Mouse (Mus musculus): ENCODE measurements around the gene Bud23.
"Not testable (repeated sequence)": the region's sequence is repeated elsewhere in the genome, so short reads cannot be mapped to it uniquely, and the experiment has no call there.

Bud23 gene

GRCm38 (mm10) chr5:135070448-135070847 lies 5.7 kb upstream of the Bud23 start:
- DNase-seq = no peak

GRCm38 (mm10) chr5:135066008-135066407 lies 1.2 kb upstream of the Bud23 start:
- no peak for DNase-seq

- no peak for DNase-seq
These were observed 385 bp downstream of the Bud23 start for GRCm38 (mm10) chr5:135064382-135064766.

GRCm38 (mm10) chr5:135063629-135064381 lies 954 bp downstream of the Bud23 start, which contains the start of gene Dnajc30:
Gene Dnajc30, plus strand, starts transcription at chr5:135064202.
- peak; percentile 99 for DNase-seq

- no peak for DNase-seq
These were observed 11.4 kb downstream of the Bud23 start for GRCm38 (mm10) chr5:135053356-135053755.

- DNase-seq = not testable (repeated sequence)
These were observed 15.5 kb downstream of the Bud23 start for GRCm38 (mm10) chr5:135049268-135049667.

GRCm38 (mm10) chr5:135048539-135048938 lies 16.2 kb downstream of the Bud23 start:
- DNase-seq = no peak

GRCm38 (mm10) chr5:135044575-135044974 lies 20.2 kb downstream of the Bud23 start:
- DNase-seq = no peak

GRCm38 (mm10) chr5:135042105-135042788 lies 22.5 kb downstream of the Bud23 start:
- no peak for DNase-seq

GRCm38 (mm10) chr5:135040777-135041176 lies 24.0 kb downstream of the Bud23 start:
- DNase-seq = no peak

- DNase-seq = no peak
These were observed 24.7 kb downstream of the Bud23 start for GRCm38 (mm10) chr5:135040059-135040458.

GRCm38 (mm10) chr5:135039541-135039940 lies 25.2 kb downstream of the Bud23 start:
- DNase-seq = no peak

- no peak for DNase-seq
These were observed 26.8 kb downstream of the Bud23 start for GRCm38 (mm10) chr5:135037946-135038345.

- DNase-seq = no peak
These were observed 29.0 kb downstream of the Bud23 start for GRCm38 (mm10) chr5:135035608-135036359.

- no peak for DNase-seq
These were observed 30.2 kb downstream of the Bud23 start for GRCm38 (mm10) chr5:135034593-135034992.

GRCm38 (mm10) chr5:135032581-135032980 lies 32.2 kb downstream of the Bud23 start:
- no peak for DNase-seq

- DNase-seq = peak; percentile 80 to 82
These were observed 35.5 kb downstream of the Bud23 start for GRCm38 (mm10) chr5:135029007-135029854.

GRCm38 (mm10) chr5:135025899-135026298 lies 38.9 kb downstream of the Bud23 start:
- peak in 1 of 2 experiments; percentile 9 for DNase-seq

GRCm38 (mm10) chr5:135024665-135025224 lies 40.0 kb downstream of the Bud23 start:
- DNase-seq = no peak

- DNase-seq = peak; percentile 80 to 87
These were observed 41.2 kb downstream of the Bud23 start, which contains the start of gene Stx1a for GRCm38 (mm10) chr5:135023344-135024173. Gene Stx1a, plus strand, starts transcription at chr5:135023482.

- DNase-seq = peak; percentile 100
These were observed 42.9 kb downstream of the Bud23 start for GRCm38 (mm10) chr5:135021814-135022213.
